Mouse (Mus musculus) hindbrain, embryonic 16.5 days (tissue): Measurements from ENCODE around the gene Bcar1. TPM values are rescaled to one million over a fixed set of nuclear protein-coding genes. Genes with fewer than 3 reads are reported as not detected.
A peak's percentile ranks its signal among the peaks of the same experiment; 100 is the strongest.

Experiments
- ATAC-seq: fragments of 200-750 bp; cut with Nextera tagmentation; 2 replicates; pipeline ENCODE4 v1.8.0; 2017; ENCODE audit warnings: moderate TSS enrichment, moderate library complexity
- H3K27ac ChIP-seq: fragments of 300-500 bp; sonication (generic); 2 replicates; pipeline ENCODE4 v1.5.1; 2014; ENCODE audit warnings: low read depth, mild to moderate bottlenecking, control low read depth, low read length, moderate library complexity
- H3K27me3 ChIP-seq: fragments of 300-500 bp; sonication (generic); replicated peaks from 2 replicates; pipeline ENCODE4 v1.6.1; 2014; ENCODE audit warnings: low read length; ENCODE audit not compliant: control insufficient read depth, insufficient read depth
- H3K36me3 ChIP-seq: fragments of 300-500 bp; sonication (generic); 2 replicates; pipeline ENCODE4 v1.6.1; 2014; ENCODE audit warnings: mild to moderate bottlenecking, low read length, moderate library complexity, mixed read lengths; ENCODE audit not compliant: control insufficient read depth, insufficient read depth
- H3K4me1 ChIP-seq: fragments of 300-500 bp; sonication (generic); 2 replicates; pipeline ENCODE4 v1.6.1; 2014; ENCODE audit warnings: low read depth, low read length; ENCODE audit not compliant: control insufficient read depth, insufficient read depth
- H3K4me2 ChIP-seq: fragments of 300-500 bp; sonication (generic); 2 replicates; pipeline ENCODE4 v1.6.1; 2014; ENCODE audit warnings: mild to moderate bottlenecking, low read length, control low read depth, moderate library complexity
- H3K4me3 ChIP-seq: fragments of 300-500 bp; sonication (generic); 2 replicates; pipeline ENCODE4 v1.5.1; 2014; ENCODE audit warnings: mild to moderate bottlenecking, low read length, control low read depth, moderate library complexity
- H3K9ac ChIP-seq: fragments of 300-500 bp; sonication (generic); 2 replicates; pipeline ENCODE4 v1.6.1; 2014; ENCODE audit warnings: low read depth, mild to moderate bottlenecking, control low read depth, low read length, moderate library complexity
- H3K9me3 ChIP-seq: fragments of 300-500 bp; sonication (generic); 2 replicates; pipeline ENCODE4 v1.6.1; 2014; ENCODE audit warnings: mild to moderate bottlenecking, low read length, moderate library complexity; ENCODE audit not compliant: control insufficient read depth
- WGBS: fragments of 180-500 bp; shearing (Covaris S2); extraction: QIAGEN DNeasy Blood & Tissue Kit; methylation state at CpG from one replicate; pipeline ENCODE4 v1.1.7; 2014; 5-methylcytosine and 5-hydroxymethylcytosine counted together
- polyA plus RNA-seq: library from polyadenylated mRNA; unstranded; fragments of >200 nt; fragmentation: Nextera tagmentation; extraction: Ambion mirVana; gene quantifications from 2 replicates; pipeline ENCODE4 v1.2.1, GENCODE M21; 2015

Gene Bcar1
- polyA plus RNA-seq, 1 experiment from 2014 or later: 37.6 TPM

GRCm38 (mm10) chr8:111690960-111691445, 52.6 kb downstream of the Bcar1 start, which contains the start of gene Ctrb1:
Ctrb1 (minus strand) TSS chr8:111691010.
- Histone ChIP-seq H3K27ac (no peak within 1 kb of the TSS), H3K9me3 (no peaks in the 10 kb centered on the region), H3K36me3 (no peaks in the 10 kb centered on the region), H3K4me2 (no peak within 1 kb of the TSS), H3K9ac (no peak within 1 kb of the TSS), H3K27me3 (no peaks in the 10 kb centered on the region), H3K4me1 (no peaks in the 10 kb centered on the region), H3K4me3 (no peak within 1 kb of the TSS)
- 91% methylated on average over 2 of the region's 2 CpGs for WGBS
- ATAC-seq: no peak

GRCm38 (mm10) chr8:111686881-111687280, 56.7 kb downstream of the Bcar1 start:
- no peak overlapping the region for H3K9ac ChIP-seq
- no peak overlapping the region for H3K4me3 ChIP-seq
- H3K27ac ChIP-seq: no peak overlapping the region
- no peaks in the 10 kb centered on the region for H3K4me1 ChIP-seq
- no peaks in the 10 kb centered on the region for H3K9me3 ChIP-seq
- H3K4me2 ChIP-seq: no peak overlapping the region
- WGBS: 85% methylated on average over 13 of the region's 13 CpGs
- H3K27me3 ChIP-seq: no peaks in the 10 kb centered on the region
- no peak for ATAC-seq
- H3K36me3 ChIP-seq: no peaks in the 10 kb centered on the region

GRCm38 (mm10) chr8:111682521-111682920, 61.1 kb downstream of the Bcar1 start:
- Histone ChIP-seq H3K36me3 (no peaks in the 10 kb centered on the region), H3K9ac (no peak overlapping the region), H3K9me3 (no peaks in the 10 kb centered on the region), H3K27ac (no peak overlapping the region), H3K4me3 (no peak overlapping the region), H3K27me3 (no peaks in the 10 kb centered on the region), H3K4me1 (no peaks in the 10 kb centered on the region), H3K4me2 (no peak overlapping the region)
- no peak for ATAC-seq
- WGBS: 32% methylated on average over 9 of the region's 9 CpGs

- H3K9ac ChIP-seq: no peak overlapping the region
- ATAC-seq: 0 out of 2 replicates have a peak, but pooled peaks have one; percentile 40
- no peak overlapping the region for H3K27ac ChIP-seq
- H3K4me2 ChIP-seq: no peak overlapping the region
- no peak overlapping the region for H3K4me3 ChIP-seq
- H3K4me1 ChIP-seq: no peaks in the 10 kb centered on the region
- no peaks in the 10 kb centered on the region for H3K36me3 ChIP-seq
- WGBS: 47% methylated on average over 11 of the region's 11 CpGs
- H3K9me3 ChIP-seq: no peaks in the 10 kb centered on the region
- H3K27me3 ChIP-seq: no peaks in the 10 kb centered on the region
Observed at GRCm38 (mm10) chr8:111681153-111681552, 62.5 kb downstream of the Bcar1 start.

GRCm38 (mm10) chr8:111680423-111681028, 63.1 kb downstream of the Bcar1 start:
- no peak overlapping the region for H3K27ac ChIP-seq

GRCm38 (mm10) chr8:111678848-111679247, 64.8 kb downstream of the Bcar1 start:
- no peak overlapping the region for H3K27ac ChIP-seq
- H3K4me1 ChIP-seq: no peaks in the 10 kb centered on the region
- H3K9me3 ChIP-seq: no peaks in the 10 kb centered on the region
- H3K36me3 ChIP-seq: no peaks in the 10 kb centered on the region
- no peak overlapping the region for H3K9ac ChIP-seq
- no peak for ATAC-seq
- 86% methylated on average over 7 of the region's 7 CpGs for WGBS
- no peaks in the 10 kb centered on the region for H3K27me3 ChIP-seq
- no peak overlapping the region for H3K4me2 ChIP-seq
- H3K4me3 ChIP-seq: no peak overlapping the region

More at GRCm38 (mm10) chr8:111680423-111681028, 63.1 kb downstream of the Bcar1 start:
- Histone ChIP-seq H3K4me1 (no peaks in the 10 kb centered on the region), H3K9me3 (no peaks in the 10 kb centered on the region), H3K27me3 (no peaks in the 10 kb centered on the region), H3K9ac (no peak overlapping the region), H3K4me3 (no peak overlapping the region), H3K4me2 (peak overlapping the region; percentile 29), H3K36me3 (no peaks in the 10 kb centered on the region)
- WGBS: 38% methylated on average over 17 of the region's 17 CpGs
- ATAC-seq: peak; percentile 54; the same call in 1 of the 2 replicates

GRCm38 (mm10) chr8:111678111-111678510, 65.5 kb downstream of the Bcar1 start:
- no peaks in the 10 kb centered on the region for H3K9me3 ChIP-seq
- H3K4me3 ChIP-seq: no peak overlapping the region
- no peak overlapping the region for H3K9ac ChIP-seq
- no peak overlapping the region for H3K4me2 ChIP-seq
- no peaks in the 10 kb centered on the region for H3K36me3 ChIP-seq
- ATAC-seq: no peak
- no peaks in the 10 kb centered on the region for H3K27me3 ChIP-seq
- no peak overlapping the region for H3K27ac ChIP-seq
- H3K4me1 ChIP-seq: no peaks in the 10 kb centered on the region
- 29% methylated on average over 3 of the region's 3 CpGs for WGBS

- Histone ChIP-seq H3K4me2 (no peak overlapping the region), H3K9ac (no peak overlapping the region), H3K4me3 (no peak overlapping the region), H3K27ac (no peak overlapping the region), H3K4me1 (no peaks in the 10 kb centered on the region), H3K27me3 (no peaks in the 10 kb centered on the region), H3K9me3 (no peaks in the 10 kb centered on the region), H3K36me3 (0 out of 2 replicates have a peak, but pooled peaks cover 2% of the 10 kb centered on the region)
- WGBS: 80% methylated on average over 8 of the region's 8 CpGs
- ATAC-seq: no peak
Observed at GRCm38 (mm10) chr8:111676237-111676636, 67.4 kb downstream of the Bcar1 start.

- Histone ChIP-seq H3K27ac (no peak overlapping the region), H3K4me3 (no peak overlapping the region), H3K9ac (no peak overlapping the region), H3K9me3 (no peaks in the 10 kb centered on the region), H3K4me2 (no peak overlapping the region), H3K36me3 (peaks cover 23% of the 10 kb centered on the region), H3K4me1 (no peaks in the 10 kb centered on the region), H3K27me3 (no peaks in the 10 kb centered on the region)
- WGBS: 94% methylated on average over 2 of the region's 2 CpGs
- no peak for ATAC-seq
Observed at GRCm38 (mm10) chr8:111666751-111667150, 76.9 kb downstream of the Bcar1 start.
